Mouse (Mus musculus) thymus, adult 2 months (tissue): Measurements from ENCODE around the gene C1galt1.

ENCODE experiments used
- CTCF ChIP-seq: fragments of 200-500 bp; IDR thresholded peaks from 2 replicates; pipeline ENCODE4 v1.5.1; 2012; ENCODE audit warnings: mild to moderate bottlenecking, control low read depth, low read length, moderate library complexity, borderline replicate concordance; ENCODE audit not compliant: control insufficient read depth, poor library complexity, insufficient read depth; ENCODE audit errors: extremely low read depth
- POLR2A ChIP-seq: fragments of 200-500 bp; IDR thresholded peaks from 2 replicates; pipeline ENCODE4 v1.6.1; 2012; ENCODE audit warnings: mild to moderate bottlenecking, low read length, control low read depth, moderate library complexity; ENCODE audit not compliant: control insufficient read depth, poor library complexity, insufficient read depth; ENCODE audit errors: extremely low read depth

DNA sequence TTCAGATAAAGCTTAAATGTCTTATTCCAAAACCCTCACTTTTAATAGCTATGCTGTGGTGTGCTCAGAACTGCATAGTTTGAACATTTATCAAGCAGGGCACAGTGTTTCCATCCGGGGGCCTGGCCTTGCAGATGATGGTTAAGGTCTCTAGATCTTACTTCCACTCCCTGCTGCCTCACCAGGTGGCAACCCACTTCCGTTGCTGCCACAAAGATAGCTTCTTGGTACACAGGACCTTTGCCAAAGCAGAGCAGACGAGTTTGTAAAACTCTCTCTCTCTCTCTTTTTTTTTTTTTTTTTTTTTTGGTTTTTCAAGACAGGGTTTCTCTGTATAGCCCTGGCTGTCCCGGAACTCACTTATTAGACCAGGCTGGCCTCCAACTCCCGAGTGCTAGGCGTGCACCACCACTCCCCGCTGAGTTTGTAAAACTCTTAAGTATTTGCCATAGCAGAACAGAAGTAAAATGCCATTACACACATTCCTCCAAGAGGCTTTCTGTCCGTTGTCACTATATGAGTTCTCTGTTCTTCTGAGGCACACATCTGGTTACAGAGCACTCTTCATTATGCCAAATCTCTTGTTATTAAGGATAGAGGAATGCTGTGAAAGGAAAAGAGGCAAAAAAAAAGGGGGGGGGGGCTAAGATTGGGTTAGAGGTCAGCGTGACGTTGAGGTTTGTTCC is 773 bp upstream of the C1galt1 start:
- no peak for TF ChIP-seq CTCF
- no peak for TF ChIP-seq POLR2A
